Mouse (Mus musculus) v-Abl transformed pro-B cells (cell line): ENCODE results near the gene Manbal.

ENCODE experiments used
- in situ Hi-C, 2 experiments: fragments of 400-800 bp; cut with MboI; formaldehyde crosslinking; loops; one replicate each; pipeline ENCODE4 v1.15.1; 2025; ENCODE audit not compliant: unreplicated experiment in 2 of 2

The Manbal gene

DNA sequence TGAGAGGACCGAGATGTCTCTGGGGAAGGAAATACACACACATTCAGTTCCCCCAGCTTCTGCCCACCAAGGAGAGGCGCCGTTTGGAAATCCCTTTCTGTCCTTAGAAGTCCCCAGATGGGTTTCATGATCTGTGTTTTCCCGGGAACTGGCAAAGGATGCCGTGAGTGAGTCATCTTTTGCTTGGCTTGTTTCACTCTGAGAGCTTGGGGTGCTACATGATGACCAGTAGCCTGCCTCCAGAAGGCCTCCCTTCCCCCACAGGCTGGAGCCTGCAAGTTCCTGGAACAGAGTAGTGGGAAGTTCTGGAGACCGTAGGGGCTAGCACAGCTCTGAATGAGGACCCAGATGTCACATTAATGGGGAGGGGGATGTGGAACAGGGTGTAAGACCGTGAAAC, 40.2 kb downstream of the Manbal start:
- in situ Hi-C loops: no loop called here

DNA sequence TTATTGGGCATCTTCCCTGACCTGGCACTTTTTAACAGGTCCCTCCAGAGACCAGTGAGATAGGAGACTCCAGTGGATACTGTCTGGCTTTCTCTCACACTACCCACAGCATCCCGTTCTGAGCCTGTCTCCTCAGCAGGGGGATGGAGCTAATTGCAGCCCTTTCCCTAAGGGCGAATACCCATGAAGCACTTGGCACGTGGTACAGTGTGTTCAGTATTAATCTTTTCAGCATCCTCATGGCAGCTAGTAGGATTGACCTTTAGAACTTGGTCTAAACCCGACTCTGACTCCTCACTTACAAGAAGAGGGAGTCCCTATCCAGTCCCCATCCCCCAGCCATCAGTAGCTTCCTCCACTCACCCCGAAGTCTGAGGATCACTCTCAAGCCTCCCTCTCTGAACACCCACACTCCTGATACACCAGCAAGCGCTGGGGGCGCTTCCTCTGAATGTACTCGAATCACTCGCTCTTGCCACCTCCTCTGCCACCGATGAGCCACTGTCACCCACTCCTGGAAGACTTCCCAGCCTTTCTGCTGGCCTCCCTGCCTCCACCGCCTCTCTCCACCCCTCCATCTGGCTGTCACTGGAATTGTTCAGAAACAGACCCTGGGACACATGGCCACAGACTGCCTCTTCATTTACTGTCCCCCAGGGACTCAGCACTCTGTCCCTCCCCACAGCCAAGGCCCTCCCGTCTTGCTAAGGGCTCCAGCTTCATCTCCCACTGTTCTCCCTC, 42.6 kb downstream of the Manbal start:
- in situ Hi-C loops: no loop called here

DNA sequence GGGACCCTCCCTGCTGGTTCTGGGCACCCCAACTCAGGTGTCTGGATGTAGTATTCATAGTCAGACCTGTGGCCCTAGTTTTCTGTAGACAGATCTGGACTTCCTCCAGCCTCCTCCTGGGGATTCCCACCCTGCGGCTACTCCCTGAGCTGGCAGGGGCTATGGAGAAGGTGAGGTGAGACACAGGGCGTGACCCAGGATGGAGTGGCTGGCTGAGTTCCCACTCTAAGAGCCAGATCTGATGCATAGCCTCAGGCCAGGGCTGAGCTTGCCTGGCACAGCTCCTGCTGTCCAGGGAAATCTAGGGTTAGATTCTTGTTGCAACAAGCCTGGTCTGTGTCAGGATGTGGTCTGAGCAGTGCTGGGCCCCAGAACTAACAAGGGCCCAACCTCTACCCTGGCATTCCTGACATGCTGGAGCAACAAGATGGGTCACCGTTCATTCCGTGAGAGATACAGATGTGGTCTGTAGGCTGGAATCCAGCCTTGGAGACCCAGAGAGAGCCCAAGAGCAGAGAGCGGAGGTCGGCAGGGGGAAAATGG, 43.8 kb downstream of the Manbal start:
- in situ Hi-C loops: no loop called here

DNA sequence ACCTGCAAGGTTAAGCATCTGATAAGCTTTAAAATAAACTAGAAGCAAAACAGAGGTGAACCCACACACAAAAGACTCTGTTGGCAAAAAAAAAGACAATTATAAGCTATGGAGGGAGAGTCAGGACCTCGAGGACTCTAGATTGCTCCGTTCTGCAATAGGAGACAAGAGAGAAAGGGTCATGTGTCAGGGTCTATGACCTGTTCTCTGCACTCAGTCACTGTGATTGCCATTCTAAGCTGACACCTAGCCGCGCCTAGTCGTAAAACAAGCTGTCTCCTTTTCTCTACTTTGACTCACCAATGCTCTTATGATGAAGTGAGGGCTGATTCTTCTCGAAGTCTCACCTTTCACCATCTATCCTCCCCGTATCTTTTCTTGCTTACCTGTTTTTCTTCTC, 45.1 kb downstream of the Manbal start:
- in situ Hi-C loops: no loop called here

DNA sequence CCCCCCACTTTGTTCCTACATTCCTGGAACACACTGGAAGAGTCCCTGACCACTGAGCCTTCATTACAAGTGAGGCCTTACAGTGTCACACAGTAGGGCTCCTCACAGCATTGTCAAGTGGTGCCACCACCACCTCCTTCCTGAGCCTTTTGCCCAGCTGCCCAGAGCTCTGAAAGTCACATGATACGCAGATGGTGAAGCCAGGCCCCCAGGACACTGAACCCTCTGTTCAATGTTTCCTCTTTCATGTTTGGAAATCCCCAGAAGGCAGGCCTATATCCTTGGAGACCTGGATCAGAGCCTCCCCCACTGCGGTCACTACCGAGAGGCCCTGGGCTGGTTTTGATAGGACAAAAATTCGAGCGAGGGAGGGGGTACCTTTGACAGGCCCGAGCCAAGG, 49.8 kb downstream of the Manbal start:
- in situ Hi-C loops: no loop called here

DNA sequence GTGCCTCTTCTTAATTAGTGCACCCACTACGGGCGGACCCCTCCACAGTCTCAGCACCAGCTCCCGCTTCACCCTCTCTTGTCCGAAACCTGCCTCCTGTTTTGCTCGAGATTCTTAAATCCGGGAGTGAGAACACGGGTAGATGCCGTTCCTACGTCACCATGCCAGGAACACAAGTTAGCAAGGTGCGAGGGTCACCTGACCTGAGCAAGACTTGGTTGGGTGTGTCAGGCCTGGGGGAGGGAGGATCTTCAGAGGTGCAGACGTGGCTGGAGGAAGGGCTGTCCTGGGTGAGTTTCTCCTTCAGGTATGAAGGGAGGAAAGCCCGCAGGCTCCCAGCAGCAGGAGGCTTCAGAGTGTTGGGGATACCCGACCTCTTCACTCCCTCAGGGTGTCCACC, 50.8 kb downstream of the Manbal start, which contains the start of gene Src:
TSS of gene Src (plus strand) at position 239 of the 400 bp plus-strand sequence.
- in situ Hi-C loops: no loop called here

DNA sequence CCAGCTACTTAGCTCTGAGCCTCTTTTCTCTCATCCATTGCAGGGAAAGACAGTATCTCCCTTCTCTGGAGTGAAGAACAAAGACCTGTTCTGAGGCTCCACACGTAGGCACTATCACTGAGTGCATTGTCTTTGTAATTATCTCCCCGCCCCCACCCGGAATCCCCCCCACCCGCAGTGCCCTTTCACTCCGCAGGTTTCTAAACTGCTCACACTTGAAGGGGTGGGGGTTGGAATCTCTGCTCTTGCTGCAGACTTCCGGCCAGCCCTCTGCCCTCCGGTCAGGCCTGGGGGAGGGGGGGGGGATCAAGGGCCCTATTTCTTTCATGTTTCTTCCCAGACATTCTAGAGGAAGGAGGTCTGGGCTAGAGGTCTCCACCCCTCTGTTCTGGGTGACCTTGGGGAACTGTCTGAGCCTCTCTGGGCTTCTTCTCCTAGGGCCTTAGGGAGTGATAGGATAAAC, 51.2 kb downstream of the Manbal start:
- in situ Hi-C loops: no loop called here

DNA sequence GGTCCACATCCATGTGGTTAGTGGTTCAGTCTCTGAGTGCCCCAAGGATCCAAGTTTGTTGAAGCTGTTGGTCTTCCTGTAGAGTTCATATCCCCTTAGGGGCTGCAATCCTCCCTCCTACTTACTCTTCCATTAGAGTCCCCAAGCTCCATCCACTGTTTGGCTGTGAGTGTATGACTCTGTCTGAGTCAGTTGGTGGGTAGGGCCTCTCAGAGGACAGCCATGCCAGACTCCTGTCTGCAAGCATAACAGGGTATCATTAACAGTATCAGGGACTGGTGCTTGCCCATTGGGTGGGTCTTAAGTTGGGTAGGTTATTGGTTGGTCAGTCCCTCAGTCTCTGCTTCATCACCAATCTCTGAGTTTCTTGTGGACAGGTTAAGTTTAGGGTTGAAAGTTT, 52.1 kb downstream of the Manbal start:
- in situ Hi-C loops: no loop called here

DNA sequence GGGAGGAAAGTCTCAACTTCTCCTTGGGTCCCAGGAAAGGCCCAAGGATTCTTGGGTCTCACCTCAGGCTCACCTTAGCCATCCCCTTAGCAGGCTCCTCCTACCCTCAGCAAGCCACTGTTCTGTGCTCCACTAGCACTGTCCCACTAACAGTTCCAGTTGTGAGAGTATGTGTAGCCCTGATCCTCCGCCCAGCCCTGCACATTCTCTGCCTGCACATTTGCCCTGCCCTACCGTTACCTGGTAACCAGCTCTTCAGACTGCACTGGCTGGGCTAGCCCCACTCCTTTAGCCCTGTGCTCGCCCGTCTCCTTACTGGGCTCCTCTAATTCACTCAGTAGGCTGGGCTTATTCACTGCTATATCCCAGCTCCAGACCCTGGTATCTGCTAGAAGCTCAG, 53.0 kb downstream of the Manbal start:
- in situ Hi-C loops: no loop called here

DNA sequence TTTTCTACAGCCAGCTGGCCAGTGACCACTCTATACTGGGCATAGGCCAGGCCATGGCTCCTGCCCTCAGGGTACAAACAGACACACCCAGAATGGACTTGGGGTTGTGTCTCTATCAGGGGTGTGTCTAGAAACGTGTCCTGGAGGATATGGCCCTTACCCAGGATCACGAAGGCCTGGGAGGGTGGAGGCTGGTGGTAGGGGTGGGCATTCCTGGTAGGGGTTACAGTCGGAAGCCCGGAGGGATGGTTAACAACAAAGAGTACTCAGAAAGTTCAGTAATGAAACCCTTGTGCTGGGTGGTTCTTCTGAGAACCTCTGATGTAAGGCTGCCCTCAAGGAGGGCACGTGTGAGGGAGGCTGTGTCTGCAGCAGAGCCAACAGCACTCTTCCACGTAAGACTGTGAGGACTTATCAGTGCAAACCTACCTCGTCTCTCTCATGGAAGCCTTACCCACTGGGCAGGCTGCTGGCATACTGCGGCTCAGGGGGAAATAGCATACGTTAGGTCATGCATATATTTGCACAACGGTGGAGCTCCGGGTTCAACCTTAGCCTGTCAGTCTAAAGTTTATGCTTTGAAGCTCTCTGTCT, 54.8 kb downstream of the Manbal start:
- in situ Hi-C loops: no loop called here

DNA sequence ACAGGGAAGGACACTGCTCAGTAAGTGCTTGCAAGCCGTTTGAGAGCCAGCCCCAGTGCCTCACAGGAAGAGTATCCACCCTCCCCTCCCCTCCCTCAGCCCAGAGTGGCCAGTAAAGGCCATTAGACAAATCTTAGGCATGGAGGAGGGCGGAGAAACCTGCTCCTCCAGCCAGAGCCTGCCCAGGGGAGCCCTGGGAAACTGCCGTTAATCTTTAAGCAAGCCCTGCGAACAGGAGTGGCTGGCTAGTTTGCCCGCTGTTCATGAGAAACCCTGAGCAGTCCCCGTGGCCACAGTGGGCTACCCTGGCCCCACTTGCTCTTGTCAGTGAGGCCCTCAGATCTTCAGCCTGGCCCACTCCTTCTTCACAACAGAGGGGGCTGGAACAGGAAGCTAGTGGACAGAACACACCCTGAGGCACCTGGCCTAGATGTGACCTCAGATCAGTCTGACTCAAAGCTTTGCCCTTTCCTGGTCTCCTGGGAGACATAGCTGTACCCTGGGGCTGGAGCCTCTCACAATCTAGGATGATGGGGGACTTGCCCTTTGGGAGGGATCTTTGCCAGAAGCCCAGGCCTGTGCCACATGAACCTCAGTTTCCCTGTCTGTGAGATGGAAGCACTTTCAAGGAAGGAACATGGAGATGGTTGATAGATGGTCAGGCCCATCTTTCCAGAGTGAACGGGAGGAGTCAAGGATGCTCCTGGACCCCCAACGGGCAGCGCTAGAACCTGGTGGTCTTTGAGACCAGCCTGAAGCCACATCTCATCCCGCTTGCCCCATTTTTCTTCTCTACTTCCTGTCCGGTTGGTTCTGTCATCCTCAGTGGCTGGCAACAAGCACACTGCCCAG, 55.7 kb downstream of the Manbal start:
- in situ Hi-C loops: no loop called here

DNA sequence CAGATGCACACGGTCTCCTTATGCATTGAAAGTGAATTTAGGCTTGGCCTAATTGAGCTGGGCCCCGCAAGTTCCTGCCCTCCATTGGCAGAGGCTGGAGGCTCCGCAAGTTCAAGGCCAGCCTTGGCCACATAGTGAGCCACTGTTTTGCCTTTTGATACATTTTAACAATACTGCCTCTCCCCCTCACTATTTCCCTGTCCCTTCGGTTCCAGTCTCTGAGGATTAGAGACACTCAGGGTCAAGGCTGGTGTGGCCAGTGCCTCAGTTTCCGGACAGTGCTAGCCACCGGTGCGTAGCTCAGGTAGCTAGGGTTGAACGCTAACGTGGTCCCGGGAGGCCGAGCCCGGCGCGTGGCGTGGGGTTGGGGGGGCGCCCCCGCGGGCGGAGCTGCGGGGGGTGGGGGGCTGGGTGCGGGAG, 56.3 kb downstream of the Manbal start:
- in situ Hi-C loops: no loop called here

DNA sequence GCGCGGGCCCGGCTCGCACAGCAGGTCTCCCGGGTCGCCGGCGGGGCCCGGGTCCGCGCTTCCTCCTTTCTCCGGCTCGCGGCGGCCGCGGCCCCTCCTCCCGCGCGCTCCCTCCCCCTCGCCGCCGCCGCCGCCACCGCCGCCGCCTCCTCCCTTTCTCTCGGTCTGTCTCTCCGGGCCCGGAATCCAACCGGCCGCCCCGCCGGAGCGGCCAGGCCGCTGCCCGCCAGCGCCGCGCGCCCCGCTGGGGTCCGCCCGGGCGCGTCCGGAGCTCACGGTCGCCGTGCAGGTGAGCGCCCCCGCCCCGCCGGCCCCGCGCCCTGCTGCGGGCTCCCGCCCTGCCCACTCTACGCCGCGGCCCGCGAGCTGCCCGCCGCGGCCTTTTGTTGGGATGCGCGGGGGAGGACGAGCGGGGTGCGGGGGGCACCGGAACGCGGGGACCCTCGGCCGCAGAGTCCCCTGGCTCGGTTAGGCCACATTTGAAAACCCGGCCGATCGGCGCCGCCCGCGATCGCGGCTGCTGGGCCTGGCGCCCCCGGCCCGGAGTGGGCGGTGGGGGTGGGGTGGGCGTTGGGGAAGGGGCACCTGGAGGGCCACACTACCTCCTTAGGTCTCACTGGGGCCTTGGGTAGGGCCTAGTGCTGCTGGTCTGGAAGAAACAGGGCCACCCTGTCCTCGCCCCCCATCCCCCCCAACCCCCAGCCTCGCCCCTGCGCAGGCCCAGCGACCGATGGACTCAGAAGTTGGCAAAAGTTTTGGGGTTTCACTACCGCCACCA, 56.9 kb downstream of the Manbal start:
- in situ Hi-C loops: no loop called here

DNA sequence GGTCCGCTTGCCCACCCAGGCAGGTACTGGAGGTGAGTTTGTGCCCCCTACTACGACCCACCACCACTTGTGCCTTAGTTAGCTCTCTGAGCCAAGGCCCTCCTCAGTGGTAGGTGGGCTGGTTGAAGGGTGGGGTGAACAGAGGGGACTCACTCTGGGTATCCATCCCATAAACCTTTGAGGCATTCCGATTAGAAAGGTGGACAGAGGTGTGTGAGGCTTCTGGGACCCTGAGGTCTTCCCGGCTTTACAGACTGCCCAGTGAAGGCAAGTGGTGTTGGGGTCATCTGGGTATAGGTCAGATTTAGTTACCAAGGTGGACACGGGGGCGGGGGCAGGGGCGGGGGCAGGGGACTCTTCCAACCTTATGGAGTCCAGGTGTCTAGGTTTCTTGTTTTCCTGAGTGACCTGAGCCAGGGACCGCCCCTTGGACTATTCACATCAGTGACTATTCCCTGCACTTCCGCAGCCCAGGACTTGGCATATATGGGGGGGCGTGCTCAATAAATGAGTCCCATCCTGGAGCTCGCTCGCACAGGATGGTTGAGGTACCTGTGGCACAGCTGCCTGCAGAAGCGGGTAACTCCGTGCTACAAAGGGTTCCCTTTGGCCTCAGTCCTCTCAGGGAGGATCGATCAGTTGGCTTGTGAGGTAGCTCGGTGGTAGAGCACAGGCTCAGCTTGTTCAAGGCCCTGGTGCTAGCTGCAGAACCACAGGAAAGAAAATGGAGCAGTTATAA, 57.7 kb downstream of the Manbal start:
- in situ Hi-C loops: no loop called here

DNA sequence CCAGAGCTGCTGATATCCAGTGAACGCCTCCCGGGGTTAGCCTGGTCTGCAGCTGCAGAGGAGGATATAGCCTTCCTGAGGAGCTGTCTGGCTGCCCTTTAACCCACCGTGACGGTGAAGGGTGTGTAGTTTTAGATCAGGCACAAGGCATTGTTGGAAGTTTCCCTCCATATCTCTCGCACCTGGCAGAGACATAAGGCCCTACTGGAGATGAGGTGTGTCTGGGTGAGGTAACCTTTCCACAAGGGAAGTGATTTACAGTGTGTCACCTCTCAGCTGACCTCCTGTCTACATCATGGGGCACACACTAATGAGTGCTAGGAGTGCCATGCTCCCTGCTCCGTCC, 58.2 kb downstream of the Manbal start:
- in situ Hi-C loops: no loop called here

DNA sequence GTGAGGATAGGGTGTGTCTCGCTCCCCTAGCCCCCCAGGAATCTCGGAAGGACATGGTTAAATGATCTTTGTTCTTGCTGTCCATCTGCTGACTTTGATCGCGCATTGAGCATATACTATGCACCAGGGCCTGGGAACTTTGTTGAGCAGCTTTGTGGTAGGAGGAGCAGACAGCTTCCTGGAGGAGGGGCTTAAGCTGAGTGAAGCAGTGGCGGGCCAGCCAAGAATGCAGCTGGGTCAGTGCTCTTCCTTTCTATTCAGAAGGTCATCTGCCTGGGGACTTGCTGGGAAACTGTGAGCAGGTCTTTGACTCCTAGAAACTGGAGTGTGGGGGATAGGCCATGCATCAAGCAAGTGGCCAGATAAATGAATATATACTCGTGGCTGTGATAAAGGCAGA, 58.8 kb downstream of the Manbal start:
- in situ Hi-C loops: no loop called here

DNA sequence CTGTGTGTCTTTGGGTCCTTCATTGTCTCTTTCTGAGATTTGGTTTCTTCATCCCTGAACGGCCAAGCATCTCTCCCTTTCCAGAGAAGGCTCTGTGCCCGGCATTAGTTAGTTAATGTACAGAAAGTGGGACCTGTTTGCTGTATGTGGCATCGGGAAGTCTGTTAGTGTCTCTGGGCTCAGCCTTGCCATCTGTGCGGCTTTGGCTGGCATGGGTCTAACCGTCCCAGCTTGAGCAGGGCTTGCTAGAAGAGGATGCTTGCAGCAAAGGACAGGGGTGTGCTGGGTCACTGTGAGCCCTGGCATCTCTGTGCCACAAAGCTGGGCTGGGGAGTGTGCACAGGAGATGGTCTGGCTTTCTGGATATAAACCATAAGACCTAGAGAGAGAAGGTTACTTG, 59.8 kb downstream of the Manbal start:
- in situ Hi-C loops: no loop called here

DNA sequence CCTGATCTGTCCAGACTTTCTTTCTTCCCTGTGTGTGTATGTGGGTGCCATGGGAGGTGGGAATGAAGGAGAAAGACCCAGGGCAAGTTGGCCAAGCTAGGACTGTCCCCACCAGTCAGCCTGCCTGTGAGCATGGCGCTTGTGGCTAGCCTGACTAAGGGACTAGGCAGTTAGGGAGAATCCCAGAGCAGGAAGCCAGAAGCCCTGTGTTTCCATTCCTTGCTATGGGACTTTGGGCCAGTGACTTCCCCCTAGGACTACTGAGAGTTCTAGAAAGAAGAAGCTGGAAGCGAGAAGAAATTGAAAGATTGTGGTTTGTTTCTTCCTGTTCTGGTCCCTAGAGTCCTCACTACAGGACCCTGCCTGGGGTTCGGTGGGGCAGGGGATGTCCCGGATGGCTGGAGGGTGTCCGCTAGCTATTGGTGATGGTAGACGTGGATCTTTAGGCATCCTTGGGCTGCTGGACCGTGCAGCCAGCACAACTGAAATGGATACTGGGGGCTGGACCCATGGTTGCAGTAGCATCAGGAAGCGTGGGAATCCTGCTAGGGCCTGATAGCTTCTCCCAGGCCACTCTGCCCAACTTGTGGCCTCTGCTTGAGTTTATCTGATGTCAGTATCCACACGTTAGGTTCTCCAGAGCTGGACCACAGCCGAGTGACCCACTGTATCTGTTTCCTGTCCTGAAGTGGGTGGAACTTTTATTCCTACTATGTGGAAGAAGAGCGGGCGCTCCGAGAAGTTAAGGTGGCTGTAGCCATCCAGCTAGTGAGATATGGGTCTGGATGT, 61.2 kb downstream of the Manbal start:
- in situ Hi-C loops: no loop called here

DNA sequence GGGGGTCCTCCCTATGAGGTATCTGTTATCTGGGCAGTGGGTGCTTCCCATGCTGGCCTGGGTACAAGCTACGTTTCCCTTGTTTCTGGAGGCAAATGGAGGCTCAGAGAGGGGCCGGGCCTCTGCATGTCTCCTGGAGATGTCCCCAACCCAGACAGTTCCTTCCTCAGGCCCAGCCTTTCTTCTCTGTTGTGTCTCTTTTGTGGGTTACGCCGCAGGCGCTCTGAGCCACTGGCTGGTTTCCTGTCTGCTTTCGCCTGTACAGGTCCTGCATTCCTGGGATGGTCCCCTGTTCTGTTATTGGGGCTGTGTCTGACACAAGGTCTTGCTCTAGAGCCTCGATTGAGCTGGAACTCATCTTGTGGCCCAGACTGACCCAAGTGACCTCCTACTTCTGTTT, 62.3 kb downstream of the Manbal start:
- in situ Hi-C loops: no loop called here
